Mouse (Mus musculus) kidney, postnatal 14 days (tissue): ENCODE data around the gene Olfr125.

Experiments
- DNase-seq: peaks from one replicate; pipeline ENCODE4 v3.0.0; 2022; ENCODE audit warnings: mixed read lengths

Gene Olfr125

GRCm38 (mm10) chr17:37832649-37833048 is at the start of gene Olfr125:
Gene Olfr125 (plus strand): TSS chr17:37832949.
- DNase-seq, result no peak

GRCm38 (mm10) chr17:37793229-37793628 is 39.5 kb upstream of the Olfr125 start, which contains the start of gene Olfr123:
Gene Olfr123 (plus strand): TSS chr17:37793529.
- DNase-seq, result no peak

- DNase-seq, result no peak
Measured at GRCm38 (mm10) chr17:37799588-37799987, 33.2 kb upstream of the Olfr125 start, which contains the start of gene Olfr124. Gene Olfr124 (plus strand): TSS chr17:37799888.

- no peak for DNase-seq
Measured at GRCm38 (mm10) chr17:37847183-37847582, 14.4 kb downstream of the Olfr125 start, which contains the start of gene Olfr126. Gene Olfr126 (plus strand): TSS chr17:37847483.

GRCm38 (mm10) chr17:37863901-37864300 is 31.2 kb downstream of the Olfr125 start:
- DNase-seq, result no peak

- DNase-seq, result no peak
Measured at GRCm38 (mm10) chr17:37869676-37870205, 37.0 kb downstream of the Olfr125 start.

GRCm38 (mm10) chr17:37873830-37874229 is 41.1 kb downstream of the Olfr125 start:
- no peak for DNase-seq
